8 mouse cellular contexts compared by ENCODE assay signal in the genomic region with DNA sequence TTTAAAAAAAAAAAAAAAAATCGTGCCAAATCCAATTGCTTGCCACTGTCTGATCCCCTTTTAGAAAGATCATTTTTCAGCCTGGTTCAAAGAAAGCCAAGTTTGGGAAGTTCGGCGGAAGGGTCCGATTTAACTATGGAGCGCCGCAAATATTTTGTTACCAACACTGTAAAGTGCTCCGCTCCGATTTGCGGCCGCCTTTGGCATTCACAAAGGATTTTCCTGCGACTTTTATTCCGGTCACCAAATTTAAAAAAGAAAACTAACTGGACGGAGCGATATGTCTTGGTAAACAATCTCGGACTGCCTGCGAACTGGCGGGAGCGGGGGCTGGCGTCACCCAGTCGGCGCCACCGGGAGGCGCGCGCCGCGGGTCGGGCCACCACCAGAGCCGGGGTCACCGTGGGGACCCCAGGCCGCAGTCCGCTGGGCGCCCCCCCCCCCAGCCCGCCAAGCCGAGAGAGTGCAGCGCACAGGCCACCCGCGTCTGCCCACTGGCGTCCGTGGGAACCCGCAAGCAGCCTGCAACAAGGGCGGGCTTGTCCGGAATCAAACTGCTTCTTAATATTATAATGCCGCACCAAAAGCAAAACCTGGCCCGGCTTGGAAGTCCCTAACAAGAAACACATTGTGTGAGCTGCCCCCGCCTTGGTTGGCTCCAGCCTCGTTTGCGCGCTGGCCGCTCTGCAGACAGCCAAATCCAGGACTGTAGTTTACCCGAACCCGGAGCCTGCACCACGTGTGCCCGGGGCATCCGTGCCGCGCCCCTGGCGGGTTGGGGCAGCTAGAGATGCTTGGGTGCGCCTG. TPM values are rescaled to one million over a fixed set of nuclear protein-coding genes. Genes with fewer than 3 reads are reported as not detected.
DNase-seq lines count a peak whose midpoint lies in the region; ATAC-seq lines count a peak whose summit lies in the region.

No protein-coding gene starts in this region.

- peak; percentile 36 for DNase-seq in ovary, adult 18-20 months (ENCODE audit: low spot score)
- no peak for DNase-seq in ovary, postnatal 14 days (ENCODE audit: low spot score)
- DNase-seq in embryo, embryonic 11 days: peak; percentile 89
- DNase-seq in heart, adult 8-10 months (ENCODE audit: low spot score): peak; percentile 47
- DNase-seq in kidney, adult 9 months: peak; percentile 66
- peak; percentile 78 for DNase-seq in neural tube, embryonic 11.5 days (ENCODE audit: low spot score)
- DNase-seq in urinary bladder, adult 2 months (ENCODE audit: low spot score): peak; percentile 65

- peak overlapping the region; percentile 22 for H3K9ac ChIP-seq in liver, embryonic 12.5 days
- peak overlapping the region; percentile 86 for H3K9ac ChIP-seq in neural tube, embryonic 11.5 days (ENCODE audit: low read length)

- under 1% methylated on average over 59 of the region's 59 CpGs for whole genome bisulfite sequencing in liver, embryonic 12.5 days (ENCODE audit: insufficient replicate concordance)
- WGBS in neural tube, embryonic 11.5 days: under 1% methylated on average over 55 of the region's 59 CpGs

- peaks cover 74% of the 10 kb centered on the region for H3K27me3 ChIP-seq in liver, embryonic 12.5 days (replicated peaks)
- no peaks in the 10 kb centered on the region for H3K27me3 ChIP-seq in neural tube, embryonic 11.5 days (ENCODE audit: control insufficient read depth, insufficient read depth, low read length)

- no peaks in the 10 kb centered on the region for H3K36me3 ChIP-seq in liver, embryonic 12.5 days
- H3K36me3 ChIP-seq in neural tube, embryonic 11.5 days (ENCODE audit: control insufficient read depth, insufficient read depth, low read length): no peaks in the 10 kb centered on the region

- ATAC-seq in liver, embryonic 12.5 days: no peak
- ATAC-seq in neural tube, embryonic 11.5 days (ENCODE audit: insufficient read depth, low FRiP score, low TSS enrichment): no peak

- H3K4me3 ChIP-seq in liver, embryonic 12.5 days: peak overlapping the region; percentile 43
- peak overlapping the region; percentile 45 for H3K4me3 ChIP-seq in neural tube, embryonic 11.5 days (ENCODE audit: low read depth, low read length)

- no peaks in the 10 kb centered on the region for H3K9me3 ChIP-seq in liver, embryonic 12.5 days (replicated peaks)
- no peaks in the 10 kb centered on the region for H3K9me3 ChIP-seq in neural tube, embryonic 11.5 days (ENCODE audit: control insufficient read depth, low read length)

- H3K27ac ChIP-seq in liver, embryonic 12.5 days: peak overlapping the region; percentile 82
- H3K27ac ChIP-seq in neural tube, embryonic 11.5 days (ENCODE audit: low read depth, low read length): peak overlapping the region; percentile 85

- peak overlapping the region; percentile 70 for H3K4me2 ChIP-seq in liver, embryonic 12.5 days
- H3K4me2 ChIP-seq in neural tube, embryonic 11.5 days (ENCODE audit: low read depth): peak overlapping the region; percentile 92

- peaks cover 30% of the 10 kb centered on the region for H3K4me1 ChIP-seq in liver, embryonic 12.5 days
- H3K4me1 ChIP-seq in neural tube, embryonic 11.5 days (ENCODE audit: control insufficient read depth, insufficient read depth, low read length): peaks cover 17% of the 10 kb centered on the region

RNA-seq across cellular contexts. Expression of gene Id2, which starts 3.7 kb away (rescaled TPM):
- 10 to 100 TPM; 12.0 to 15.8 (median 13.6) TPM for total RNA-seq in heart, adult 8-10 months (2022)
- polyA plus RNA-seq in liver, embryonic 12.5 days (2016; fragmentation: Nextera tagmentation; extraction: Ambion mirVana): 111 and 112 TPM in 2 replicates
- polyA plus RNA-seq in neural tube, embryonic 11.5 days (2014; fragmentation: Nextera tagmentation; extraction: Ambion mirVana): 311 and 361 TPM in 2 replicates
- 313 and 327 TPM in 2 replicates for polyA plus RNA-seq in urinary bladder, adult 2 months (2012; rRNA removed)
